31 mouse cellular contexts compared by ENCODE assay signal in the genomic region with DNA sequence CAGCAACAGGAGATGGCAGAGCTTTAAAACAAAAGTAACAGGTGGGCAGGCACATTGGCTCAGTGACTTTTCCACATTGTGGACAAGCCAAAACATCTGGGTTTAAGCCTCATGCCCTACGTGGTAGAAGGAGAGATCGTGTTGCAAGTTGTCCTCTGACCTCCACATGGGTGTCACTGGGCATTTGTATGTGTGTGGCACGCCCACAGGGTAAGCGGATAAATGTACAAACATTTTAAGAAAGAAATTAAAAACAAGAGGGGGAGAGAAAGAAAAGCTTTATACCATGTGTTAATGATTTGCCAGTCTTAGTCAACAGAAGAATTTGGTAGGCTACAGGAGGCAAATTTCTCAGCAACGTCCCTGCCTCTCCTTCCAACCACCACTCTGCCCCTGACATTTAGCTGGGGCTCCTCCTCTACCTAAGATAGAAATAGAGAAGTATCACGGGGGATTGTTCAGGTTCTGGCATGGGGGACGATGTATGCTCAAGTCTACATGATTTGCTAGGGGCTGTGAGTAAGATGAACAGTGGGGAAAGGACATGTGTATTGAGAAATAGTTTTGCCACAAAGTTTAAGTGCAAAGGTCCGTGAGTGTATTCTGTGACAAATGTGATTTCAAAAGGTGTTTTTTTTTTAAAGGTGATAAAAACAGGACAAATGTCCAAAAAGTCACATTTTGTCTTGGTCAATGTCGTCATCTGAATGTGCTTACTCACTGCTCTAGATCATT. TPM values are rescaled to one million over a fixed set of nuclear protein-coding genes. Genes with fewer than 3 reads are reported as not detected.
DNase-seq lines count a peak whose midpoint lies in the region; ATAC-seq and TF ChIP-seq lines count a peak whose summit lies in the region.
"Had no signal": no experiment of that assay in that cellular context is flagged by ENCODE, and none has a peak within 500 bp of the region (broad histone marks: within the 10 kb centered on the region; RNA-seq: fewer than 3 reads in every experiment).

No protein-coding gene starts in this region.

- H3K4me1 ChIP-seq in liver, adult 2 months (ENCODE audit: control insufficient read depth, insufficient read depth, low read length), result peaks cover 20% of the 10 kb centered on the region
- H3K4me1 ChIP-seq in liver, embryonic 11.5 days (replicated peaks; ENCODE audit: control insufficient read depth, insufficient read depth, low read length), result no peaks in the 10 kb centered on the region
- H3K4me1 ChIP-seq: forebrain, embryonic 13.5 days had no signal

- H3K9me3 ChIP-seq in liver, embryonic 11.5 days (ENCODE audit: control insufficient read depth, low read length), result no peaks in the 10 kb centered on the region
- H3K9me3 ChIP-seq: forebrain, embryonic 13.5 days; G1E; heart, embryonic 12.5 days had no signal

- no peak overlapping the region for H3K4me2 ChIP-seq in liver, embryonic 11.5 days
- peak overlapping the region; percentile 1 for H3K4me2 ChIP-seq in myocyte (ENCODE audit: low read depth)
- H3K4me2 ChIP-seq: forebrain, embryonic 13.5 days; heart, embryonic 12.5 days had no signal

- no peak for TF ChIP-seq CTCF in liver, adult 2 months (IDR thresholded peaks at IDR 0.05; ENCODE audit: low read depth, low read length)

- H3K4me3 ChIP-seq in liver, adult 2 months (ENCODE audit: insufficient read depth, low read depth, low read length), result no peak overlapping the region
- no peak overlapping the region for H3K4me3 ChIP-seq in liver, embryonic 11.5 days (ENCODE audit: low read depth, low read length)
- H3K4me3 ChIP-seq in myocyte, result no peak overlapping the region
- H3K4me3 ChIP-seq: forebrain, embryonic 13.5 days; heart, embryonic 12.5 days; layer of hippocampus, adult 2 months had no signal

- H3K27me3 ChIP-seq in liver, adult 2 months (ENCODE audit: control insufficient read depth, insufficient read depth, low read length), result no peaks in the 10 kb centered on the region
- no peaks in the 10 kb centered on the region for H3K27me3 ChIP-seq in liver, embryonic 11.5 days (replicated peaks; ENCODE audit: control insufficient read depth, insufficient read depth, low read length)
- no peaks in the 10 kb centered on the region for H3K27me3 ChIP-seq in myocyte (ENCODE audit: control insufficient read depth, insufficient read depth, insufficient read length)
- H3K27me3 ChIP-seq: forebrain, embryonic 13.5 days; heart, embryonic 12.5 days had no signal

- DNase-seq in heart, adult 11 months, result peak; percentile 31
- no peak for DNase-seq in heart, adult 8-10 months (ENCODE audit: low spot score)
- DNase-seq in liver, adult 2 months (ENCODE audit: extremely low read depth, low read depth, low spot score), result peak; percentile 99
- DNase-seq in liver, embryonic 11.5 days (ENCODE audit: low spot score), result no peak
- peak; percentile 22 for DNase-seq in NIH3T3 (ENCODE audit: low read depth)
- DNase-seq in layer of hippocampus, postnatal 10 days (ENCODE audit: low spot score in 2 of 2), result no peak
- DNase-seq: adrenal gland, adult 8-10 months; cerebellum, adult 18-20 months; cerebellum, postnatal 25 days; gastrocnemius, postnatal 10 days; heart, postnatal 10 days; layer of hippocampus, postnatal 36 days had no signal

- ATAC-seq in liver, embryonic 11.5 days (replicated peaks; ENCODE audit: low FRiP score), result no peak
- ATAC-seq: forebrain, embryonic 13.5 days; hindbrain, postnatal 0 days; intestine, embryonic 16.5 days; lung, postnatal 0 days had no signal

- 22% methylated on average over 9 of the region's 9 CpGs for WGBS in liver, adult 2 months
- WGBS in liver, embryonic 11.5 days, result 67% methylated on average over 9 of the region's 9 CpGs

- H3K36me3 ChIP-seq in liver, adult 2 months (ENCODE audit: control insufficient read depth, insufficient read depth, low read length), result no peaks in the 10 kb centered on the region
- H3K36me3 ChIP-seq in liver, embryonic 11.5 days (ENCODE audit: control insufficient read depth, insufficient read depth, low read length), result no peaks in the 10 kb centered on the region
- no peaks in the 10 kb centered on the region for H3K36me3 ChIP-seq in myocyte (ENCODE audit: control insufficient read depth, insufficient read depth)
- H3K36me3 ChIP-seq: G1E; heart, embryonic 12.5 days had no signal

- H3K9ac ChIP-seq in liver, adult 2 months (ENCODE audit: low read depth, low read length), result peak overlapping the region; percentile 58
- no peak overlapping the region for H3K9ac ChIP-seq in liver, embryonic 11.5 days (ENCODE audit: low read depth, low read length)
- H3K9ac ChIP-seq: forebrain, embryonic 13.5 days; heart, embryonic 12.5 days; liver, embryonic 14.5 days had no signal

- H3K79me2 ChIP-seq in liver, adult 2 months (ENCODE audit: control insufficient read depth, insufficient read depth, low read length), result no peaks in the 10 kb centered on the region; the same call in 1 of the 2 replicates
- H3K79me2 ChIP-seq in myocyte (ENCODE audit: control insufficient read depth, insufficient read depth), result no peaks in the 10 kb centered on the region

- H3ac ChIP-seq in myocyte (ENCODE audit: control insufficient read depth, insufficient read length), result no peak overlapping the region

- H3K27ac ChIP-seq in liver, adult 2 months (replicated peaks; ENCODE audit: insufficient read depth, low read depth, low read length), result peak overlapping the region; percentile 97
- no peak overlapping the region for H3K27ac ChIP-seq in liver, embryonic 11.5 days (ENCODE audit: low read depth, low read length)
- H3K27ac ChIP-seq: forebrain, embryonic 13.5 days; hindbrain, postnatal 0 days; layer of hippocampus, adult 2 months; liver, embryonic 14.5 days; macrophage had no signal

- no peak for TF ChIP-seq POLR2A in liver, adult 2 months (IDR thresholded peaks at IDR 0.05; ENCODE audit: extremely low read depth, insufficient read depth, low read length)
- no peak for TF ChIP-seq POLR2A in myocyte (IDR thresholded peaks at IDR 0.05; ENCODE audit: insufficient read length, low read depth)

TF ChIP-seq in myocyte, 11 proteins besides CTCF, POLR2A, EP300 and RAD21:
- TF ChIP-seq TCF3 (IDR thresholded peaks at IDR 0.05; ENCODE audit: insufficient read length, low read depth) (no peak), USF1 (IDR thresholded peaks at IDR 0.05; ENCODE audit: low read depth) (no peak), TCF12 (IDR thresholded peaks at IDR 0.05; ENCODE audit: insufficient read depth, poor library complexity, severe bottlenecking) (no peak), MYOD1 (IDR thresholded peaks at IDR 0.05; ENCODE audit: control insufficient read depth in 1 of 3, insufficient read length in 2 of 3, low read depth in 2 of 3) (no peak), POLR2AphosphoS2 (IDR thresholded peaks at IDR 0.05; ENCODE audit: insufficient read length, low read depth) (no peak), MAX (IDR thresholded peaks at IDR 0.05; ENCODE audit: low read depth) (no peak), E2F4 (IDR thresholded peaks at IDR 0.05; ENCODE audit: insufficient read depth) (no peak), CEBPB (IDR thresholded peaks at IDR 0.05; ENCODE audit: insufficient read depth, poor library complexity, severe bottlenecking) (no peak), MYOG (IDR thresholded peaks at IDR 0.05; ENCODE audit: control insufficient read depth in 1 of 3, insufficient read depth in 1 of 3, insufficient read length in 2 of 3, low read depth in 2 of 3) (no peak), REST (IDR thresholded peaks at IDR 0.05; ENCODE audit: insufficient read depth, insufficient read length) (no peak), SRF (IDR thresholded peaks at IDR 0.05; ENCODE audit: control insufficient read depth, insufficient read length, low read depth) (no peak)

RNA-seq across cellular contexts. Expression of a gene that starts 6.0 kb away (rescaled TPM):
- total RNA-seq in heart, adult 8-10 months (2022), result 1 to 10 TPM; 2.6 to 5.4 (median 4.0) TPM
- 24.2 and 31.1 TPM in 2 replicates for total RNA-seq in liver, adult 2 months (2014; rRNA removed)
- 4.6 and 7.3 TPM in 2 replicates for polyA plus RNA-seq in liver, adult 2 months (2012; rRNA removed)
- polyA plus RNA-seq in liver, embryonic 11.5 days (2014; fragmentation: Nextera tagmentation; extraction: Ambion mirVana), result not detected in 2 replicates
- polyA plus RNA-seq in myocyte (2012; fragmentation: generic; extraction: Trizol), result not detected
- not detected for total RNA-seq in layer of hippocampus, postnatal 10 days (2021)
- total RNA-seq: adrenal gland, adult 8-10 months; granulocyte monocyte progenitor cell, adult 5-6 weeks; hindbrain, postnatal 0 days; layer of hippocampus, adult 2 months; layer of hippocampus, postnatal 36 days; left cerebral cortex, postnatal 10 days; midbrain, postnatal 0 days had no signal
- polyA plus RNA-seq: embryonic facial prominence, embryonic 14.5 days; forebrain, embryonic 13.5 days; frontal cortex, adult 2 months; G1E; heart, embryonic 12.5 days; hindbrain, embryonic 11.5 days; intestine, embryonic 16.5 days; limb, embryonic 11.5 days; liver, embryonic 14.5 days; lung, postnatal 0 days; macrophage; thymus, postnatal 0 days; urinary bladder, adult 2 months had no signal

Comparison
In these comparisons a context has a peak if more than half of its experiments do, and no peak if none do; other contexts are left out.
1. DNase-seq: peak in heart, adult 11 months (single experiment), liver, adult 2 months (single experiment) and NIH3T3 (single experiment); none in heart, adult 8-10 months (single experiment), liver, embryonic 11.5 days (single experiment) and layer of hippocampus, postnatal 10 days (0 of 2).